Mouse (Mus musculus): ENCODE results near the gene Pde4b. TPM values are rescaled to one million over a fixed set of nuclear protein-coding genes. Genes with fewer than 3 reads are reported as not detected.
A peak's percentile ranks its signal among the peaks of the same experiment; 100 is the strongest.

Gene Pde4b
- polyA plus RNA-seq, 1 experiment from 2014 or later: 49.4 TPM

DNA sequence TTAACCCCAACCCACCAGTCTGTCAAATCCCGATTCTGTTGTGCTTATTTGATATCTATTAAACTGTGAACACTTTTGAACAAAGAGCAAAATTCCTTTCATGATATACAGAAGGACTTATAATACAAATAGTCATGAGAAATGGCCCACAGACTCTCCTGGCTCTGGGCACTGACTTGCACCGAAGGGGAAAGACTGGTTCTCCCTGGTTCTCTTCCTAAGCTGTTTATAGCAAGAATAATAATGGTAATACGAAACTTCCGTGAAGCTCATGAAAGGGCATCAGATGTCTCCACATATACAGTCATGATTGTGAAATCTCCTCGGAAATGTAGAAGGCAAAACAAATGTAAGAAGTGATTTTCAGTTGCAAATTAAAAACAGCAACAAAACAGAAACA lies 287.3 kb downstream of the Pde4b start:
- Histone ChIP-seq H3K4me3 (replicated peaks; ENCODE audit: low read depth, low read length) (no peak overlapping the region), H3K36me3 (ENCODE audit: control insufficient read depth, insufficient read depth, low read length) (no peaks in the 10 kb centered on the region), H3K9ac (replicated peaks; ENCODE audit: low read length) (no peak overlapping the region), H3K4me1 (ENCODE audit: control insufficient read depth, insufficient read depth, low read length) (no peaks in the 10 kb centered on the region), H3K9me3 (ENCODE audit: control insufficient read depth, low read length) (no peaks in the 10 kb centered on the region), H3K27ac (replicated peaks; ENCODE audit: low read depth, low read length) (no peak overlapping the region), H3K27me3 (ENCODE audit: control insufficient read depth, insufficient read depth, low read length) (no peaks in the 10 kb centered on the region), H3K4me2 (ENCODE audit: low read length) (no peak overlapping the region)
- DNase-seq (no peak), ATAC-seq (ENCODE audit: low FRiP score, low TSS enrichment) (no peak)
- 83% methylated on average over 5 of the region's 5 CpGs for WGBS

DNA sequence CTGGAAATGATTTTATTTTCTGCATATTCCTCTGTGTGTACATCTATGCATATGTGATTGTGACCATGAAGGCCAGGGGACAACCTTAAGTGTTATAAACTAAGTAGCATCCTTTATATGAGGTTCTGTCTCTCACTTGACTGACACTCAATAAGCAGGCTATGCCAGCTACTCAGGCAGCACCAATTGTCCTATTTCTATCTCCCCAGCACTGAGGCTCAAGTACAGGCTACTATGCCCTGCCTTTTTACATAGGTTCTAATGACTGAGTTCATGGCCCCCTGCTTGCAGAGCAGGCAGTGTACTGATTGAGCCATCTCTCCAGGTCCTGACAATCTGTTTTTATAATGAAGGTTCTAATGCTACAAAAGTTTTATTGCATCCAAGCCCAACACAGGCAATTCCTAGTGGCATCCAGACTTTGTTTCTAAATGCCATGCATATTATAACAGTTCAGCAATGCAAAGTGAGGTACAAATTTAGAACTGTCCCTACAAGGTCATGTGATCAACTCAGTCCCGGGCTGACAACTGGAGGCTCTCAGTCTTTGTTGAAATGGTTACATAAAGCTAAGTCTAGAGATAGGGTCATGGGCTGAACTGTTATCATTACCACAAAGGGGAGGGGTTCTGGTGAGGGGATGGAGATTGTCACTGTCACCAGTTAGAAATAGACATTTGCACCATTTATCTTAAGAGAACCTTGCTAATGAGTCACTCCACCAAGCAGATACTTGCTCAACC lies 295.6 kb downstream of the Pde4b start:
- Histone ChIP-seq H3K4me3 (replicated peaks; ENCODE audit: low read depth, low read length) (no peak overlapping the region), H3K27me3 (ENCODE audit: control insufficient read depth, insufficient read depth, low read length) (no peaks in the 10 kb centered on the region), H3K36me3 (ENCODE audit: control insufficient read depth, insufficient read depth, low read length) (no peaks in the 10 kb centered on the region), H3K4me2 (ENCODE audit: low read length) (no peak overlapping the region), H3K27ac (replicated peaks; ENCODE audit: low read depth, low read length) (no peak overlapping the region), H3K9me3 (ENCODE audit: control insufficient read depth, low read length) (no peaks in the 10 kb centered on the region), H3K4me1 (ENCODE audit: control insufficient read depth, insufficient read depth, low read length) (no peaks in the 10 kb centered on the region), H3K9ac (replicated peaks; ENCODE audit: low read length) (no peak overlapping the region)
- DNase-seq (no peak), ATAC-seq (ENCODE audit: low FRiP score, low TSS enrichment) (no peak)
- 82% methylated on average over 1 of the region's 1 CpGs for WGBS

DNA sequence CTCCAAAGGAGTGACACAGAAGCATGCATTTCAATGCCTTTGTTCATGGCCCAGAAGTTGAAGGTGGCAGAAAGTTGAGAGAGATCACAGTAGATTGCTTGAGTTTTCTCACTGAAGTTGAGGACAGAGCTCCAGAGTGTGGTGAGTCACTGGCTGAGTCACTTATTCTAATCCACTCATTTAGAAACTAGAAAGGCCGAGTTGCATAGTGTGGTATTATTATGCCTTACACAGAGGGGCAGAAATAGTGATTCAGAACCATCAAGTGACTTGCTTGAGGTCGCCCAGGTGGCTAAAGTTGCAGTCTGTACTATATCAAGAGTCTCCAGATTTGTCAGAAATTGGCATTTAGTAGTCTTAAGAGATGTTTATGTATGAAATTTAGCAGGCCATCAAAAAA lies 306.3 kb downstream of the Pde4b start:
- Histone ChIP-seq H3K9ac (replicated peaks; ENCODE audit: low read length) (no peak overlapping the region), H3K9me3 (ENCODE audit: control insufficient read depth, low read length) (no peaks in the 10 kb centered on the region), H3K27ac (replicated peaks; ENCODE audit: low read depth, low read length) (no peak overlapping the region), H3K4me1 (ENCODE audit: control insufficient read depth, insufficient read depth, low read length) (no peaks in the 10 kb centered on the region), H3K4me3 (replicated peaks; ENCODE audit: low read depth, low read length) (no peak overlapping the region), H3K36me3 (ENCODE audit: control insufficient read depth, insufficient read depth, low read length) (no peaks in the 10 kb centered on the region), H3K27me3 (ENCODE audit: control insufficient read depth, insufficient read depth, low read length) (no peaks in the 10 kb centered on the region), H3K4me2 (ENCODE audit: low read length) (no peak overlapping the region)
- 82% methylated on average over 2 of the region's 2 CpGs for WGBS
- ATAC-seq (ENCODE audit: low FRiP score, low TSS enrichment) (no peak), DNase-seq (no peak)

DNA sequence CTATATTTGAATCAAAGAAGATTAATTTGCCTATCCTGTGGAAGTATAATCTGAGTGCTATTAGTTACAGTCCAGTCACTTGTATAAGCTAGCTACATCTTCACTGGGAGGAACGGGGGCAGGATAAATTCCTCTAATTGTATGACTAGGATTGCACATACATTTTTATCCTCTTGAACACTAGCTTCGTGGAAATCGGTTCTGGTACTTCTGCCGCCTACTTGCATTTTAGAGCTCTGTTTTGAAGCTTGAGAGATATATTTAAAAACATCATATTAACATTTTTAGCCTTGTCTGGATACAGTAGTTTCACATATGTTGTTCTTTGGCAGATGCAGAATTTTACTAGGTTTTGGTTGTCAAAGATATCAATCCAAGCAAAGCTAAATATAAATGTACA lies 310.0 kb downstream of the Pde4b start:
- Histone ChIP-seq H3K4me3 (replicated peaks; ENCODE audit: low read depth, low read length) (no peak overlapping the region), H3K9ac (replicated peaks; ENCODE audit: low read length) (no peak overlapping the region), H3K9me3 (ENCODE audit: control insufficient read depth, low read length) (no peaks in the 10 kb centered on the region), H3K36me3 (ENCODE audit: control insufficient read depth, insufficient read depth, low read length) (no peaks in the 10 kb centered on the region), H3K4me2 (ENCODE audit: low read length) (no peak overlapping the region), H3K4me1 (ENCODE audit: control insufficient read depth, insufficient read depth, low read length) (no peaks in the 10 kb centered on the region), H3K27ac (replicated peaks; ENCODE audit: low read depth, low read length) (no peak overlapping the region), H3K27me3 (ENCODE audit: control insufficient read depth, insufficient read depth, low read length) (no peaks in the 10 kb centered on the region)
- 86% methylated on average over 4 of the region's 4 CpGs for WGBS
- ATAC-seq (ENCODE audit: low FRiP score, low TSS enrichment): no peak
- DNase-seq: no peak

DNA sequence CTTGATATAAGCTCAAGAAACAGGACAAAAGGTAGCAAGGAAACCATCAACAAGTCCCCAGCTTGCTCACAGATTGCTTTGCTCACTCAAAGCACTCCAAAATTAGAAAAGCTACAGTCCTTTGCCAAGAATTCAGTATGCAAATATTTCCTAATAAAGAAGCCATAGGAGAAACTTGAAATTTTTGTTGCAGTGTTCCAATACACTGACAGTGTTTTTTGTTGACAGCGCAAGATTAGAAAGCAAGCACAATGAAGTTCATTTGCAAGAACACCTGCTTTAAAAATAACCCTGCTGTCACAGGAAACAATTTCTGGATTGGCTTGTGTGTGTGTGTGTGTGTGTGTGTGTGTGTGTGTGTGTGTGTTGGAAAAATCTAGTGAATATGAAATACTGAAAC lies 311.2 kb downstream of the Pde4b start:
- WGBS: 91% methylated on average over 1 of the region's 1 CpGs

DNA sequence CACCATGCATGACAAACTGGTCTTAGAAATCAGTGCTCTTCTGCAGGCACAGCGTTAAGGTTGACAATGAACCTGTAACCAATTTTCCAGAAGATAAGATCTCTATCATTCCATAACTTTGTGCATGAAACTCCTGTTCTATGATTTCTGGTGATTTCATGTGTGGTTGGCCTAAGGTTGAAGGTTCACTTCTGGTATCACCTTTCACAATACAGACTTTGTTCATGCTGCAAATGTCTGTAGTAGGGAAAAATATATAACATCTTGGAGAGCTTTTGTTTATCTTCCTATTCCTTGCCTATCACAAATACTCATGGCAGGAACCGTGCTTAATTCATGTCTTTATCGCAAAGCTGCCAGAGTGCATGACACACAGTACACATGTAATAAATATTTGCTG lies 319.5 kb downstream of the Pde4b start:
- Histone ChIP-seq H3K9ac (replicated peaks; ENCODE audit: low read length) (no peak overlapping the region), H3K27ac (replicated peaks; ENCODE audit: low read depth, low read length) (no peak overlapping the region), H3K4me2 (ENCODE audit: low read length) (no peak overlapping the region), H3K27me3 (ENCODE audit: control insufficient read depth, insufficient read depth, low read length) (no peaks in the 10 kb centered on the region), H3K9me3 (ENCODE audit: control insufficient read depth, low read length) (no peaks in the 10 kb centered on the region), H3K4me1 (ENCODE audit: control insufficient read depth, insufficient read depth, low read length) (peaks cover 8% of the 10 kb centered on the region; the same call in 1 of the 2 replicates), H3K4me3 (replicated peaks; ENCODE audit: low read depth, low read length) (no peak overlapping the region), H3K36me3 (ENCODE audit: control insufficient read depth, insufficient read depth, low read length) (no peaks in the 10 kb centered on the region)
- DNase-seq: peak; percentile 29
- WGBS: 42% methylated on average over 3 of the region's 3 CpGs
- ATAC-seq (ENCODE audit: low FRiP score, low TSS enrichment): no peak

More for the DNA sequence above, 311.2 kb downstream of the Pde4b start:
- H3K9me3 ChIP-seq (ENCODE audit: control insufficient read depth, low read length): no peaks in the 10 kb centered on the region
- H3K4me1 ChIP-seq (ENCODE audit: control insufficient read depth, insufficient read depth, low read length): no peaks in the 10 kb centered on the region
- H3K36me3 ChIP-seq (ENCODE audit: control insufficient read depth, insufficient read depth, low read length): no peaks in the 10 kb centered on the region
- no peak overlapping the region for H3K27ac ChIP-seq (replicated peaks; ENCODE audit: low read depth, low read length)
- no peak overlapping the region for H3K9ac ChIP-seq (replicated peaks; ENCODE audit: low read length)
- H3K4me3 ChIP-seq (replicated peaks; ENCODE audit: low read depth, low read length): no peak overlapping the region
- H3K27me3 ChIP-seq (ENCODE audit: control insufficient read depth, insufficient read depth, low read length): no peaks in the 10 kb centered on the region
- H3K4me2 ChIP-seq (ENCODE audit: low read length): no peak overlapping the region
- no peak for ATAC-seq (ENCODE audit: low FRiP score, low TSS enrichment)
- no peak for DNase-seq

DNA sequence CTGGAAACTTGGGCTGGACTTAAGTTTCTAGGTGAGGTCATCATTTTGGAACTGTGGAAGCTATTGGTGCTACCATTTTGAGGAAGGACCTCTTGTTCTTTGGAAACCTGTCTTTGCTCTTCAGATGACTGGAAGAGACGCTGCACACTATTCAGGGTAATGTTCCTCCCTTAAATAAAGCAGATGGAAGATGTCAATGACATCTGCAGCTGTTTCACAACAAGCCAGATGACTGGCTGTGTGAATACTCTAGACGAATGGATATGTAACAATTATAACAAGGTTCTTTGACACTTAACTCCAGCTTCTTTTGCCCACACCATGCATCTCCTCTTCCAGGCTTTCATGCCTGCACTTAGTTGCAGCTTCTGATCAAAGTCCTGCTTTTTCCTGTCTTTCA lies 320.8 kb downstream of the Pde4b start:
- Histone ChIP-seq H3K27ac (replicated peaks; ENCODE audit: low read depth, low read length) (no peak overlapping the region), H3K36me3 (ENCODE audit: control insufficient read depth, insufficient read depth, low read length) (no peaks in the 10 kb centered on the region), H3K9ac (replicated peaks; ENCODE audit: low read length) (no peak overlapping the region), H3K27me3 (ENCODE audit: control insufficient read depth, insufficient read depth, low read length) (no peaks in the 10 kb centered on the region), H3K9me3 (ENCODE audit: control insufficient read depth, low read length) (no peaks in the 10 kb centered on the region), H3K4me1 (ENCODE audit: control insufficient read depth, insufficient read depth, low read length) (peaks cover 11% of the 10 kb centered on the region), H3K4me3 (replicated peaks; ENCODE audit: low read depth, low read length) (no peak overlapping the region), H3K4me2 (ENCODE audit: low read length) (no peak overlapping the region)
- ATAC-seq (ENCODE audit: low FRiP score, low TSS enrichment) (no peak), DNase-seq (no peak)
- 91% methylated on average over 2 of the region's 2 CpGs for WGBS

DNA sequence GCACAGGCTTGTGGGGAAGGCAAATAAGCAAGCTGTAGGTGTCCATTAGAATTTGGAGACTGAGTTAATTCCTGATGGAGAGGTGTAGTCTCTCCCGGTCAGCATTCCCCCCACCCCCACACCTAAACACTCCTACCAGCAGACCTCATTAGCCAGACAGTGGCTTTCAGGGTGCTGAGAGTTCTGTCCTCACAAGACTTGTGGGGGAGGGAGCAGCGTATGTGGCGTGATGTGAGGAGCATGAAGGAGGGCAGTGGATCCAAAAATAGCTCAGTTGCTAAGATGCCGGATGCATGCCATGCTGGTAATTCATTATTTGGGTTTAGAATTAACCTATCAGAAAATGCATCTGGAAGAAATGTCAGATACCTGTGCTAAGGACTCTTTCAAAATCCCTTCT lies 321.6 kb downstream of the Pde4b start:
- Histone ChIP-seq H3K4me1 (ENCODE audit: control insufficient read depth, insufficient read depth, low read length) (peaks cover 14% of the 10 kb centered on the region), H3K4me2 (ENCODE audit: low read length) (no peak overlapping the region), H3K27ac (replicated peaks; ENCODE audit: low read depth, low read length) (no peak overlapping the region), H3K4me3 (replicated peaks; ENCODE audit: low read depth, low read length) (no peak overlapping the region), H3K36me3 (ENCODE audit: control insufficient read depth, insufficient read depth, low read length) (no peaks in the 10 kb centered on the region), H3K9ac (replicated peaks; ENCODE audit: low read length) (no peak overlapping the region), H3K27me3 (ENCODE audit: control insufficient read depth, insufficient read depth, low read length) (no peaks in the 10 kb centered on the region), H3K9me3 (ENCODE audit: control insufficient read depth, low read length) (no peaks in the 10 kb centered on the region)
- WGBS: 52% methylated on average over 4 of the region's 4 CpGs
- ATAC-seq (ENCODE audit: low FRiP score, low TSS enrichment) (no peak), DNase-seq (no peak)

DNA sequence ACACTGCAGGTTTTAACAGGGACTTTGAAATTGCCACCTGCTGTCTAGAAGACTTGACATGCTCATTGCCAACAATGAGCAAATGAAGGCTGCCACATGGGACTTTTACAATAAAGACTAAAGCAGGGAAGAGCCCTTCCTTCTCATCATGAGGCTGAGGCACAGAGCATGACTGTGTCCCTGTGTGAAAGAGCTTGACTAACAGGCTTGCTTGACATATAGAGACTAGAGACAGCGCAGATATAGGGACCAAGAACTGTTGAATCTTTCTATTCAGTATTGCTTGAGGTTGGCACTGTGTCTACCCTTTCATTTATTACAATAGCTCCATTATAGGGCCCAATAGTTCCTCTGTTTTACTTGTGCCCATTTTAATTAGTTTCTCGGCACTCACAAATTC lies 325.8 kb downstream of the Pde4b start:
- H3K27me3 ChIP-seq (ENCODE audit: control insufficient read depth, insufficient read depth, low read length): no peaks in the 10 kb centered on the region
- no peak for ATAC-seq (ENCODE audit: low FRiP score, low TSS enrichment)

More for the DNA sequence above, 325.8 kb downstream of the Pde4b start:
- no peak overlapping the region for H3K9ac ChIP-seq (replicated peaks; ENCODE audit: low read length)
- H3K4me2 ChIP-seq (ENCODE audit: low read length): no peak overlapping the region
- no peak overlapping the region for H3K4me3 ChIP-seq (replicated peaks; ENCODE audit: low read depth, low read length)
- no peak for DNase-seq
- 50% methylated on average over 2 of the region's 2 CpGs for WGBS
- H3K27ac ChIP-seq (replicated peaks; ENCODE audit: low read depth, low read length): no peak overlapping the region
- H3K4me1 ChIP-seq (ENCODE audit: control insufficient read depth, insufficient read depth, low read length): peaks cover 9% of the 10 kb centered on the region
- H3K36me3 ChIP-seq (ENCODE audit: control insufficient read depth, insufficient read depth, low read length): no peaks in the 10 kb centered on the region
- no peaks in the 10 kb centered on the region for H3K9me3 ChIP-seq (ENCODE audit: control insufficient read depth, low read length)

Data from midbrain, embryonic 14.5 days (tissue).